Mouse (Mus musculus) hindbrain, embryonic 12.5 days (tissue): ENCODE measurements around the gene Zfp277. TPM values are rescaled to one million over a fixed set of nuclear protein-coding genes. Genes with fewer than 3 reads are reported as not detected.

Experiments
- ATAC-seq: fragments of 200-750 bp; cut with Nextera tagmentation; 2 replicates; pipeline ENCODE4 v1.8.0; 2017; ENCODE audit warnings: moderate TSS enrichment; ENCODE audit not compliant: low FRiP score
- H3K27ac ChIP-seq: fragments of 300-500 bp; sonication (generic); 2 replicates; pipeline ENCODE4 v1.5.1; 2016; ENCODE audit warnings: mild to moderate bottlenecking
- H3K27me3 ChIP-seq: fragments of 300-500 bp; sonication (generic); 2 replicates; pipeline ENCODE4 v1.6.1; 2016; ENCODE audit warnings: mild to moderate bottlenecking
- H3K36me3 ChIP-seq: fragments of 300-500 bp; sonication (generic); 2 replicates; pipeline ENCODE4 v1.6.1; 2016; ENCODE audit warnings: mild to moderate bottlenecking
- H3K4me1 ChIP-seq: fragments of 300-500 bp; sonication (generic); 2 replicates; pipeline ENCODE4 v1.6.1; 2016
- H3K4me2 ChIP-seq: fragments of 300-500 bp; sonication (generic); replicated peaks from 2 replicates; pipeline ENCODE4 v1.6.1; 2016; ENCODE audit warnings: mild to moderate bottlenecking
- H3K4me3 ChIP-seq: fragments of 300-500 bp; sonication (generic); 2 replicates; pipeline ENCODE4 v1.5.1; 2016; ENCODE audit warnings: mild to moderate bottlenecking
- H3K9ac ChIP-seq: fragments of 300-500 bp; sonication (generic); 2 replicates; pipeline ENCODE4 v1.6.1; 2016; ENCODE audit warnings: mild to moderate bottlenecking, moderate library complexity
- H3K9me3 ChIP-seq: fragments of 300-500 bp; sonication (generic); replicated peaks from 2 replicates; pipeline ENCODE4 v1.6.1; 2016; ENCODE audit warnings: mild to moderate bottlenecking
- WGBS: fragments of 180-500 bp; shearing (Covaris S2); methylation state at CpG from one replicate; pipeline ENCODE4 v1.1.7; 2016; 5-methylcytosine and 5-hydroxymethylcytosine counted together
- polyA plus RNA-seq: library from polyadenylated mRNA; unstranded; fragments of >200 nt; fragmentation: Nextera tagmentation; extraction: Ambion mirVana; gene quantifications from 2 replicates; pipeline ENCODE4 v1.2.1, GENCODE M21; 2016

The Zfp277 gene
- polyA plus RNA-seq, 1 experiment from 2014 or later, result 33.8 TPM

DNA sequence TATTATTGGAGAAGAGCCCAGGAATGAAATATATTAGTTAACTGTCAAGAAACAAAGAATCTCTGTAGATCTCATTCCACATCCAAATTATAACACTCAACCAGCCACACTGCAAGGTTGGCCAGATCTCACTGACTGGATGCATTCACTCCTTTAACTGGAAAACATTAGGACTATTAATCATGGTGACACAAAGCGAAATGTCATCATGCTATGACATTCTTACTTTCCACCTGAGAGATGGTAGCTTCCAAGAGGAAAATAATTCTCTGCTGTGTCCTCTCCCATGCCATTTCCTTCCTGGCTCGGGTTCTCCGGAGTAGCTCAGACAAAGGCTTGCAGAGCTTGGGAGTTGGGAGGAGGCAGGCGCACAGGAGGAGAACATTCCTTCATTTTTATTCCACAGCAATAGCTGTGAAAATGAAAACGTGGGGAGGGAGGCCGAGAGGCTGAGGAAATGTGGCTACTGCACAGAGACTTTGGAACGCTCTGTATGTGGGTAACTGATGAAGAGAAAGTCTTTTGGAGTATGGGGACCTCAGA lies 17.1 kb upstream of the Zfp277 start:
- ATAC-seq, result no peak
- Histone ChIP-seq H3K9me3 (no peaks in the 10 kb centered on the region), H3K4me2 (no peak overlapping the region), H3K4me3 (no peak overlapping the region), H3K27me3 (no peaks in the 10 kb centered on the region), H3K27ac (peak overlapping the region; percentile 57), H3K36me3 (no peaks in the 10 kb centered on the region), H3K4me1 (peaks cover 45% of the 10 kb centered on the region), H3K9ac (no peak overlapping the region)
- 30% methylated on average over 7 of the region's 7 CpGs for WGBS

DNA sequence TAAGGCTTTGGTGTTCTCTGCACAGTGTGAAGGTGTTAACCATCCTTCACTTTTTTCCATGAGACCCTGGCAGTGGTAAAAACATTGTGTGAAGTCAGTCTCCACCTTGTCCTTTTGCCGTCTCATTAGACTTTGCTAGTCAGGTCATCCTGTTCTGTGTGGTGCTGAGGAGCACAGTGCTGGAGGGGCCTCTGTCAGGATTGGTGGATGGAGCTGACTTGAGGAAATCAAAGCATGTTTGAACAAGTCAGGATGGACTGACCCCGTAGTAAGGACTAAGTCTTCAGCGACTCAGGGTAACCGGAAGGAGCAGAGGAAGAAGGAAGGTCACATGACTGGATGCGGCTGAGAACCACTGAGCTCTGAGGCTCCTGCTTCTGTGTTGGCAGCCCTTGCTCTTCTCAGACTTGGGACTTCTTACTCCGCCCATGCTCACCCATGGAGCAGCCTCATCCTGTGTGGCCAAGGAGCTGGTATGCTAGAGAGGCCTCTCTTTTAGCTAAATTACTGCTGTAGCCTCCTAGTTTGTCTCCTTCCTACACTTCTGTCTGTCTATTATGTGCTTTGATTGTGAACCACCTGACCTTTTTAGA lies 14.1 kb upstream of the Zfp277 start:
- Histone ChIP-seq H3K4me1 (peaks cover 23% of the 10 kb centered on the region), H3K9me3 (no peaks in the 10 kb centered on the region), H3K4me3 (no peak overlapping the region), H3K27ac (no peak overlapping the region), H3K27me3 (no peaks in the 10 kb centered on the region), H3K9ac (no peak overlapping the region), H3K36me3 (no peaks in the 10 kb centered on the region), H3K4me2 (no peak overlapping the region)
- 77% methylated on average over 6 of the region's 6 CpGs for WGBS
- ATAC-seq, result no peak

GRCm38 (mm10) chr12:40458977-40459376 lies 13.3 kb upstream of the Zfp277 start:
- Histone ChIP-seq H3K9ac (no peak overlapping the region), H3K36me3 (no peaks in the 10 kb centered on the region), H3K4me3 (no peak overlapping the region), H3K27ac (no peak overlapping the region), H3K9me3 (no peaks in the 10 kb centered on the region), H3K4me2 (no peak overlapping the region), H3K4me1 (peaks cover 15% of the 10 kb centered on the region), H3K27me3 (no peaks in the 10 kb centered on the region)
- ATAC-seq, result no peak
- 78% methylated on average over 3 of the region's 3 CpGs for WGBS

- Histone ChIP-seq H3K9me3 (no peaks in the 10 kb centered on the region), H3K27me3 (no peaks in the 10 kb centered on the region), H3K27ac (no peak overlapping the region), H3K4me1 (0 out of 2 replicates have a peak, but pooled peaks cover 3% of the 10 kb centered on the region), H3K4me3 (no peak overlapping the region), H3K4me2 (no peak overlapping the region), H3K36me3 (no peaks in the 10 kb centered on the region), H3K9ac (no peak overlapping the region)
- ATAC-seq, result no peak
- WGBS, result 90% methylated on average over 2 of the region's 2 CpGs
Observed at GRCm38 (mm10) chr12:40456517-40456916, 10.8 kb upstream of the Zfp277 start.

DNA sequence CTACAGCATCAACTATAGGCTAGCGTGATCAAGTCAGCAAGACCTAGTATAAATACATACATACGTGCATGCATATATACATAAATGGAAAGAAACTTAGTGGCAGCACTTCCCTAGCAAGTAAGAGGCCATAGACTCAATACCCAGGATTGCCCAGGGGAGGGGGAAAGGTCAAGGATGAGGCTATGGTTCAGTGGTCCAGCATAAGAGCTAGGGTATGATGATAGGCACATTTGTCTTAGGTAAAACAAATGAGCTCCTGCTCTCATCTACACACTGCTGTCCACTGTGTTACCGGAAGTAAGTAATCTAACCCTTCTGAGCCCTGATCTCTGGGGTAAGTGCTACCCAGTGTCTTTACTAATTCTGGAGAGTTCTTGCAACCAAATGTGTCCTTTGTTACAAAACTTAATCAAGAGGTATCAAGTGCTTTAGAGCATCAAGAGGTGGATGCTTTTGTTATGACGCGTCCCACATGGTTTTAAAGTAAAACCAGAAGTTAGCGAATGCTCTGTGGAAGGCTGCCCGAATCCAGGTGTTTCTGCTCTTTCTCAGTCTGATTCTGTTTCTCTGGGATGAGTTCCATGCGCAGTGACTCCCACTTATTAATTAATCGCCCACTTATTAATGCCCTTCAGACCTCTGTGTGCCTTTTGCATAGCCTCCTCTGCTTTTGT lies 3.6 kb upstream of the Zfp277 start:
- no peak overlapping the region for H3K9ac ChIP-seq
- H3K9me3 ChIP-seq, result no peaks in the 10 kb centered on the region
- 0 out of 2 replicates have a peak overlapping the region, but pooled peaks have one; percentile 24 for H3K4me2 ChIP-seq
- H3K4me1 ChIP-seq, result peaks cover 23% of the 10 kb centered on the region
- no peaks in the 10 kb centered on the region for H3K36me3 ChIP-seq
- H3K27me3 ChIP-seq, result no peaks in the 10 kb centered on the region
- H3K27ac ChIP-seq, result no peak overlapping the region
- ATAC-seq, result no peak
- H3K4me3 ChIP-seq, result no peak overlapping the region
- 71% methylated on average over 9 of the region's 9 CpGs for WGBS

DNA sequence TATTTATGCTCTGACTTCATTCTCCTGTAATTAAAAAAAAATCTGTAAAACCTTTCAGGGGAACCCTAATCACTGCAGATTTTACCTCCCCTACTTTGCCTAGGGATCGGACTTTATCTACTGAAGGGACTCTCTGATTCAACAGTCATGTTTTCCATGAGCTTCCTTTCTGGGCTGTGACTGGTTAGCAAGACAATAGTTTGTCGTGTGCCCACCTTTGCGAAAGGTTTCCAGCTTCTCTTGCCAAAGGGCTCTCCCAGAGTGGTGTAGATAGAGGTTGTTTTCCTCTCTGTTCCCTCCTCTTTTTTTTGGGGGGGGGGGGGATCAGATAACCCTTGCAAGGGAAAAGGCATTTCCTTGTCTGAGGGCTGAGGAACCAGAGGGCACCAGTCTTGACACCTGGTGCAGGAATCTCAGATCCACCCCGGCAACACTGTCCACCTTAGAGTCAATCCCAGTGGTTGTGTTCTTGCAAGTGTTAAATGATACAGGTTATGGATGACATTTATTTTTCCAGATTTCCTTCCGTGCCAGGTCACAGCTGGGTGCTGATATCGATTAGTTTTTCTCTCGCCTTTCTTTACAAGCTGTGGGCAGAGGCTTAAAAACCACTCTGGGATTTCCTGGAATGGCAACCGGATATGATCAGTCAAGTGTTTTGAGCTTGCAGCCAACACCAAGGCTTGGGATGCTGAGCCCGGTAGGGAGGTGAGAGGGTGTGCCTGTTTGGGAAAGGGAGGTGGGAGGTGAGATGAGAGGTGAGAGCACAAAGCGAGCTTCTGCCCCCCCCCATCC lies 2.1 kb upstream of the Zfp277 start:
- Histone ChIP-seq H3K4me1 (peaks cover 23% of the 10 kb centered on the region), H3K9ac (peak overlapping the region; percentile 84), H3K4me2 (peak overlapping the region; percentile 73), H3K9me3 (no peaks in the 10 kb centered on the region), H3K27me3 (no peaks in the 10 kb centered on the region), H3K36me3 (no peaks in the 10 kb centered on the region), H3K4me3 (peak overlapping the region; percentile 81), H3K27ac (peak overlapping the region; percentile 96)
- no peak for ATAC-seq
- WGBS, result 18% methylated on average over 10 of the region's 10 CpGs

- peak overlapping the region; percentile 96 for H3K27ac ChIP-seq
- H3K4me3 ChIP-seq, result peak overlapping the region; percentile 81
- 0% methylated on average over 44 of the region's 44 CpGs for WGBS
- H3K27me3 ChIP-seq, result no peaks in the 10 kb centered on the region
- H3K9ac ChIP-seq, result peak overlapping the region; percentile 84
- peak; percentile 55 for ATAC-seq
- peaks cover 23% of the 10 kb centered on the region for H3K4me1 ChIP-seq
- peak overlapping the region; percentile 73 for H3K4me2 ChIP-seq
- no peaks in the 10 kb centered on the region for H3K9me3 ChIP-seq
- no peaks in the 10 kb centered on the region for H3K36me3 ChIP-seq
Observed at GRCm38 (mm10) chr12:40446450-40447381, 1.0 kb upstream of the Zfp277 start.

GRCm38 (mm10) chr12:40445206-40445605 lies 496 bp downstream of the Zfp277 start:
- ATAC-seq, result peak; percentile 27
- H3K27me3 ChIP-seq, result no peaks in the 10 kb centered on the region
- H3K4me1 ChIP-seq, result peaks cover 20% of the 10 kb centered on the region
- 0 out of 2 replicates have a peak overlapping the region, but pooled peaks have one; percentile 24 for H3K27ac ChIP-seq
- peak overlapping the region; percentile 61 for H3K9ac ChIP-seq
- WGBS, result under 1% methylated on average over 16 of the region's 16 CpGs
- peak overlapping the region; percentile 76 for H3K4me2 ChIP-seq
- no peaks in the 10 kb centered on the region for H3K36me3 ChIP-seq
- peak overlapping the region; percentile 81 for H3K4me3 ChIP-seq
- H3K9me3 ChIP-seq, result no peaks in the 10 kb centered on the region

DNA sequence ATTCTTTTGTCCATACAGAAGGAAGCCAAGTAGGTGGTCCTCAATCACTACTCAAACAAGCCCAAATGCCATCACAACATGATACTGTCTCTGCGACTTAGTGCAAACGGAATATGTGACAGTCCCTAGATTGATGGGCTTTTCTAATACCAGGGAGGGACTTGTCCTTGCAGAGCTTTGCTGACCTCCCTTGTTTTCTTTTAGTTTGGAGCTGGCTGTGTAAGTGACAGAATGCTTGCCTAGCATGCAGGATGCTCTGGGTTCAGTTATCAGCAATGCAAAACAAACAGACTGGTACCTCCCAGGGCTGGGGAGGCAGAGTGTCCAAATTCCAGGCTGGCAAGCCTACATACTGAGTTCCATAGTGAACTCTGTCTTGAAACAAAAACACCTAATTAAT lies 7.7 kb downstream of the Zfp277 start:
- Histone ChIP-seq H3K9ac (no peak overlapping the region), H3K27me3 (no peaks in the 10 kb centered on the region), H3K36me3 (no peaks in the 10 kb centered on the region), H3K9me3 (no peaks in the 10 kb centered on the region), H3K27ac (no peak overlapping the region), H3K4me3 (no peak overlapping the region), H3K4me2 (no peak overlapping the region), H3K4me1 (peaks cover 10% of the 10 kb centered on the region; the same call in 1 of the 2 replicates)
- WGBS, result 6% methylated on average over 2 of the region's 2 CpGs
- ATAC-seq, result no peak

- Histone ChIP-seq H3K36me3 (no peaks in the 10 kb centered on the region), H3K27ac (no peak overlapping the region), H3K9ac (no peak overlapping the region), H3K27me3 (no peaks in the 10 kb centered on the region), H3K9me3 (no peaks in the 10 kb centered on the region), H3K4me3 (no peak overlapping the region), H3K4me1 (peaks cover 19% of the 10 kb centered on the region), H3K4me2 (no peak overlapping the region)
- ATAC-seq, result no peak
- WGBS, result 53% methylated on average over 3 of the region's 3 CpGs
Observed at GRCm38 (mm10) chr12:40434101-40434500, 11.6 kb downstream of the Zfp277 start.

GRCm38 (mm10) chr12:40431075-40431474 lies 14.6 kb downstream of the Zfp277 start:
- H3K27ac ChIP-seq, result no peak overlapping the region
- WGBS, result 47% methylated on average over 5 of the region's 5 CpGs
- ATAC-seq, result no peak

More at GRCm38 (mm10) chr12:40431075-40431474, 14.6 kb downstream of the Zfp277 start:
- Histone ChIP-seq H3K36me3 (no peaks in the 10 kb centered on the region), H3K4me3 (no peak overlapping the region), H3K4me2 (no peak overlapping the region), H3K4me1 (peaks cover 9% of the 10 kb centered on the region), H3K9me3 (no peaks in the 10 kb centered on the region), H3K9ac (no peak overlapping the region), H3K27me3 (no peaks in the 10 kb centered on the region)
